Mouse (Mus musculus): ENCODE measurements around the gene Slc4a1.
A peak's percentile ranks its signal among the peaks of the same experiment; 100 is the strongest.

Slc4a1 gene

DNA sequence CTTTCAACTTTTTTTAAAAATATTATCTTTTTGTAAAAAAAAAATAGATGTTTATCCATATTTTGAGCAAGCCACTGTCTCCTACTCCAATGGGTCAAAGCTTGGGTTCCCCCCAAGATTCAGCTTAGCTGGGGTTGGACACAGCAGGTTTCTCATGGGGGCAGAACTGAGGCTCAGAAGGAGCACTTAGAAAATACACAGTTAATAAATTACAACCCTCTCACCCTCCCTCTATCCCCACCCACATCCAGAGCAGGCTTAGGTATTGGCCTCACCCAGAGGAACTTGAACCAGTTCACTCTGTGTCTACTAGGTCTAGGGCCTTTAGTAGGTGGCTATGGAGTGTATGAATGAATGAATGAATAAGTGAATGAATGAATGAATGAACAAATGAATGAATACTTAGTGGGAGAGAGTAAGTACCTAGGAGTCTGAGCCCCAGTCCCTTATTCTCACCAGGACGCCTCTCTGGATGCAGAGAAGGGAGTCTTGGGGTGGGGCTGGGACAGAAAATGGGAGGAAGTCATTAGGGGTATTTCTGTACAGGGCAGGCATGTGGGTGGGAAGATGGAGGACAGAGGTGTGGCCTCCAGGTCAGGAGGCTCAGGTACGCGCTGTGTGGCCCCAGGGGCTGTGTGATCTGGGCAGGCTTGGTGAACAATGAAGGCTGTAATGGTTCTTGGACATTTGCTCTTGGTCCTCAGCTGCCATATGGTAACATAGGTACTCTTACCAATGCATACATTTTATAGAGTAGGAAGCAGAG, 16.6 kb downstream of the Slc4a1 start:
- DNase-seq, result no peak

DNA sequence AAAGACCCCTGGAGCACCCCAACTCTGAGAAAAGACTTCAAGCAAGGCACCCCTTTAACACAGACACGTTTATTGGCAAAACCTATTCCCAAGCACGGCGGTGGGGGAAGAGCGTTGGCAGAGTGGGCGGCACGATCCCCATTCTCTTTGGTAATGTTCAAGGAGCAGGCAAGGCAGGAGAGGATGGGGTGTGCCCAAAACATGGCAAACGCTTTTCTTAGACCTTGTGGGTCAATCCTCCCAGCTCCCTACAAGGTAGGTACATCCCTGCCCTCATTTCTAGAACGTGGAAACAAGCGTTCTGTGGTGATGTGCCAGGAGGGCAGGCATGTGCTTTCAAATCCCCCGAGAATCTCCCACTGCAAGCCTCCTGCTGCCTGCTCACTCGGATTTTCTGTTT, 17.2 kb downstream of the Slc4a1 start:
- no peak for DNase-seq

DNA sequence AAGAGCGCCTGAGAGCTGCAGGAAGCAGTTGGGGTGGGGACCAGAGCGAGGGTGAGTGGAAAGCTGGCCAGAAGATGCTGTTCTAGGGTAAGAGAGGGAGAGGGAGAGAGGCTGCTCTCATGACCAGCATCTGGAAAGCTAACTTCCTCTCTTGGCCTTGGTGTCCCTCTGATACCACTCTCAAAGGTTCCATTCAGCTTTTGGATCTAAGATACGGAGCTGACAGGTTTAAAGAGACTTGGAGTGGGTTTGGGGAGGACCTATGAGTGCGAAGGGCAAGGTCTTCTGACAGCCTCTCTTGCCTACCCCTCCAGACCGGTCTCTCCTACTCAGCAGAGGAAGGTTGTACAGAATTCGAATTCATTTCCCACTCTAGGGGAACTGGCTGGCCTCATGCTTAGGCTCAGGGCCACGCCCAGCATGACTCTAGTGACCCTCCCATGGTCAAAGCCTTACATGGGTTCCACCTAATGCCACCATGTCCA, 17.9 kb downstream of the Slc4a1 start:
- DNase-seq, result no peak

DNA sequence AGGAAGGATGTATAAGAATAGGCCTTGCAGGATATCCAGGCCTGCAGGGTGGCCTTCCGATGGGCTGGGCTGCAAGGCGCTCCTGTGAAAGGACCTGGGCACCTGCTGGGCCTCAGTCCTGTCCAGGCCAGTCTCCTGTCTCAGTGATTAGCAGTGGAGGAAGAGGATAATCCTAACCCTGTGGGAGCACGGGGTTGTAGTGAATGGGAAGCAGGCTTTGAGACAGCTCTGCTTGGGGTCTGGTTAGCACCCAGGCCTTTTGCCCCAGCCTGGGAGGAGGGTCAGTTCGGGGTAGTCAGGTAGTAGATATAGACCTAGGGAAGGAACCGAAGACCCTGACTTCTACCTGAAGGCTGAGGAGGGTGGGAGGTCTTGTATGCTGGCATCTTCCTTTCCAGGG, 18.3 kb downstream of the Slc4a1 start:
- DNase-seq, result no peak

DNA sequence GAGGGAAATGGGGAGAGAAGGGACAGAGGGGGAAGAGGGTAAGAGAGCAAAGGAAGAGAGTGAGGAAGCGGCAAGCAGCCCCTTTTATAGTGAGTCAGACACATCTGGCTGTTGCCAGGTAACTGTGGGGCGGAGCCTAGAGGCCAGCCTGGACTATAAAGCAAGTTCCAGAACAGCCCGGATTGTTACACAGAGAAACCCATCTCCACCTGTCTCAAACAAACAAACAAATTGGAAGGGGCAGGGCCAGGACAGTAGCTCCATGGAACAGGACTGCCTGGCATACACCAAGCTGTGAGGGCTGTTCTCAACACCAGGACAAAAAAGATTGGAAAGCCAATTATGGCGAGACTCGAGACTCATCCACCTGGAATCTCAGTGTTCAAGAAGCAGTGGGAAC, 19.1 kb downstream of the Slc4a1 start:
- DNase-seq, result no peak

DNA sequence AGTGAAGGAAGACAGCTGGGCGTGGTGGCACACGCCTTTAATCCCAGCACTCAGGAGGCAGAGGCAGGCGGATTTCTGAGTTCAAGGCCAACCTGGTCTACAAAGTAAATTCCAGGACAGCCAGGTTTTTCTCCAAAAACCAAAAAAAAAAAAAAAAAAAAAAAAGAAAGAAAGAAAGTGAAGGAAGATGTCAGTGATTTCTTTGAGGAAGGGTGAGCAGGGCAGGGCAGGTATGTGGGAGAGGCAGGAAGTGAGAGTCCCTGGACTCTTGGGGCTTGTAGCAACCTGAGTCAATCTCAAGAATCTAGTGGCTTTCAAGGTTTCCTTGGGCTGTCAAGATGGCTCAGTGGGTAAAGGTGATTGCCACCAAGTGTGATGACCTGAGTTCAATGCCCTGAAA, 21.5 kb downstream of the Slc4a1 start:
- no peak for DNase-seq

DNA sequence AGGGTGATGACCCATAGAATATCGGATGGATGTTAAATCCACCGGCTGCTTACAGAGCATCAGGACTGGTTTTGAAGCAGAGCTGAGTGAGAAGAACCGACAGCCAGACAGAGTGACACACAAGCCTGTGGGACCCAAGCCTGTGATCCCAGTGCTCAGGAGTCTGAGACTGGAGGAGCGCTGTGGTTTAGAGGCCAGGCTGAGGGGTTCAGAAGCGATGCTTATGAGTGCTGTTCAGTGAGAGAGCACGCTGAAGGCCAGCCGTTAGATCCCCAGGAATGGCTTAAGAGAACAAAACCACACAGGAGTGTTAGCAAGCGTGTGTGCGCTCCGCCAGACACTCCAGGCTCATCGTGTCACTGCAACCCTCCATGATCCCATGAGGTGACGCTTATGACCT, 23.3 kb downstream of the Slc4a1 start:
- DNase-seq, result no peak

DNA sequence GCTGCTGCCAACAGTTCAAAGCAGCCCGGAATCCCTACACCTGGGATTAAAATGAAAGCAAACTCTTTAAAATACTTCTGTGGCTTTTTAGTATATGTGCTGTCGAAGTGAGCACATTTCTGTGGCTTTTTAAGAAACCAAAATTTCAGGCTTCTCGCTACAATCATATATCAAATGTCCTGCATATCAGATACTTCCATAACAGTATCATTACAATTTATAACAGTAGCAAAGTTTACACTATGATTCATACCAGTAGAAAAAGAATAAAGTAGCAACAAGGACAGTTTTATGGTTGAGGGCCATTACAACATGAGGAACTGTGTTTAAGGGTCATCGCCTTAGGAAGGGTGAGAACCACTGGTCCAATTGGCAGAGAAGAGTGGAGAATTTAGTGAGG, 24.9 kb downstream of the Slc4a1 start:
- no peak for DNase-seq

DNA sequence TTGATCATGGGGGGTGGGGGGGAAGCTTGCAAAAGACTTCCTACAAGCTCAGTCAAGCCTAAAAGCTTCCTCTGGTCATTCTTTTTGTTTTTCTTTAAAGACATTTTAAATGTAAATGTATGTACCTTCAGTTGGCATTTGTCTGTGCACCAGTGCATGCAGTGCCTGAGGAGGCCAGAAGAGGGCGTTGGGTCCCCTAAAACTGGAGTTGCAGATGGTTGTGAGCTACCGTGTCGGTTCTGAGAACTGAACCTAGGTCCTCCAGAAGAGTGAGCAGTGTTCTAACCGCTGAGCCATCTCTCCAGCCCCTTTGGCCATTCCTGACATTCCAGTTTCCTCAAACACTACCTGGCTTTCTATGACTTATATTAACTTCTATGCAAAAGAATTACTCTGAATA, 26.4 kb downstream of the Slc4a1 start:
- DNase-seq, result no peak

DNA sequence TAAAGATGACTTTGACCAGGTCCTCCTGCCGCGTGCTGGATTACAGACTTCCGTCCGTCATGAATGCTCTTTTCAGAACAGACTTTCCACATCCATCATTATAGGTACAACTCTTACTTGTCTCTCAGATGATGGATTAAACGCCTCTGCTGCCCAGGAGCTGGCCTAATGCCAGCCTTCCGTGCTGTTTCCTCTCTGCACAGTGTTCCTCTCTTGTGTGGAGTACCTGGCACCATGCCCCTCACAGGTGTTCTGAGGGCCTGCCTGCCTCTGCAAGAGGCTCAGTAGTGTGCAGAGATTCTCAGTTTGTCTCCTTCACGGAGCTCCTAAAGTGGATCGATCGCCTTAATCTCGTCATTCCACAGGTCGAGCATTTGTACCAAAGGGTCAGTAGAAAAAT, 26.8 kb downstream of the Slc4a1 start:
- DNase-seq, result peak; percentile 73

DNA sequence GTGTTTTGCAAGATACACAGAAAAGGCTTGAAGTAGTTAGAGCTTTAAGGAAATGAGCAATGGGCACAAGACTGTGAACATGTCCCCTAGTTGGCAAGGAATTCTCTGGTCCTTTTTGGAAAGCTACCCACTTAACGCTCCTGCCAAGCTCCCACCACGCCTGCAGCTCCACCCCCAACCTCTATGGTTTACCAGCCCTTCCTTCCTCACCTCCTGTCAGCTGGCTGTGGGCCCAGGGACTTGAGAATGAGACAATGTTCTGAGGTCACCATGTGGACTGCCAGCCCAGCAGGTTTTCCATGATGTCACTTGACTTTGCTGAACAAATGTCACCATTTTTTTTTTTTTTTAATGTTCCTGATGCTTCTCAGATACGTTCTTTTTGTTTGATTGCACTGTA, 27.4 kb downstream of the Slc4a1 start:
- peak; percentile 94 for DNase-seq

DNA sequence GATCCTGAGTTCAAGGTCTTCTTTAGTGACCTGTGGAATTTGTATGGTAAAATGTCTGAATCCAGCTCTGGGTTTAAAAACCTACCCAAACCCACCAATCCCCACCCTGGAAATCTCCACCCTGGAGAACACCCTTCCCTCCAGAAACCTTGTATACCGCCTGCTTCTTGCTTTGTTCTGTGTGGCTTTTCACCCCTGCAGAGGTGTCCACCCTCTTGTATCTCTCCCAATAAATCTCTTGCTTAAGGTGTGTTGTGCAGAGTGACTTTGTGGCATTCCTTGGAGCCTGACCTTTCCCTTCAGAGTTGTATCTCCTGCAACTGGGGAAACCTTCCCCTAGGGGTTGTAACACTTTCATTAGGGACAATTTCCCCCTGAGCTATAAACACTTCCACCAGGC, 28.1 kb downstream of the Slc4a1 start:
- DNase-seq, result no peak

DNA sequence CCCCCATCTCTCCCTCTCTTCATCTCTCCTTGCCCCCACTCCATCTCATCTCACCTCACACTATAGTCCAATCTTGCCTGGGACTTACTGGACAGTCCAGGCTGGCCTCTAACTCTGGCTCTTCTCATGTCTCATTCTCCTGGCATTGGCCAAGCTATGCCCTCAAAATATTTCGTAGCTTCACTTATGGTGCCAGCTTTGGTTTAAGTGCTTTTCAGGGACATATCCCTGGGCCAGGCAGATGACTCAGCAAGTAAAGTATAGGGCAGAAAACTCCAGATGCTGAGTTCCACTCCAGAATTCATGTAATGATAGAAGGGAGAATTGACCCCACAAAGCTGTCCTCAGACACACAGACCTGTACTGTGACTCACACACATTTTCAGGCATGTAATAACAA, 29.8 kb downstream of the Slc4a1 start:
- no peak for DNase-seq

DNA sequence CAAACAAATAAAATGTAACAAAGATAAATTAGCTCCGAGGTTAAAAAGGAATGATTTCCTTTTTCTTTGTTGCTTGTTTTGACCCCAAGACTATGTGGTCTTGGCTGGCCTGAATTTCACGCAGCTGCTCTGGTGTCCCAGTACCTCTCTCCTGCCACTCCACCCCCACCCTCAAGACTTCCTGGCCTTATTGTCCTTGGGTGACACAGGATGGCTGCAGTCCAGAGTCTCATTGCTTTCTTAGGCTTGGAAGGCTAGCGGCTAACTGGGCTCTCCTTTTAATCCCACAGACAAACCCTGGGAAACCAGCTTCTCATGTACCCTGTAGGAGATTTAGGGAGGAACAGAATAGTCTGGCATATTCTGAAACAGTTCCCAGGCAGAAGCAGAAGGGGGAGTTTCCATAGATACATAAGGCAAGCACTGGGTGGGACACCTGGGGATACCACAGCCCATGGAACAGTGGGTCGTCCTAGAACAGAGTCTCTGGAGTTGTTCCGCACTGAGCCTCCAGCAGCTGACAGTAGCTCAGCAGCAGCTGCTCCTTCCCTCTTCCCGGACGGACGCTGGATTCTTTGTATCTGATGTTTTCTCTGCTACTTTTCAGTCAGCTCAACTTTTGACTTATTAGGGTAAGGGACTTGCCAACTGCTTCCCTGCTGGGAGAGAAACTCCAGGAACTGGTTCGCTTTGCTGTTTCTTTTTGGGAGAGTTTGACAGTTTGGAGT, 30.9 kb downstream of the Slc4a1 start:
- peak; percentile 67 for DNase-seq

DNA sequence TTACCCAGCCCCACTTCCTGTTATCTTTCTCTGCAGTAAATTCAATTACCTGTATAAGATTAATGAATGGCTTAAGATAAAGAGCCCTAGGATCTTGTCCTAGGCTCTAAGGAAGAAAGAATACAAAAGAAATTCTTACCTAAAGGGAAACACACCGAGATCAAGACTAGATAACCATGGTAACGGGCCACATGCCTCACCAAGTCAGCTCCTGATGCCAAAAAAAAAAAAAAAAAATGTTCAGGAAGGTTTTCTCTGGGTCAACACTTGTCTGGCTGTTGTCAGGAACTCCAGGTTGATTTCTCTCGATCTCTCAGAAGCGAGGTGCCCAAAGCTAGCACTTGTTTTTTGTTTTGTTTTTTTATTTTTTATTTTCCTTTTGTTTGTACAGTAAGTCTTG, 32.0 kb downstream of the Slc4a1 start:
- DNase-seq, result no peak

DNA sequence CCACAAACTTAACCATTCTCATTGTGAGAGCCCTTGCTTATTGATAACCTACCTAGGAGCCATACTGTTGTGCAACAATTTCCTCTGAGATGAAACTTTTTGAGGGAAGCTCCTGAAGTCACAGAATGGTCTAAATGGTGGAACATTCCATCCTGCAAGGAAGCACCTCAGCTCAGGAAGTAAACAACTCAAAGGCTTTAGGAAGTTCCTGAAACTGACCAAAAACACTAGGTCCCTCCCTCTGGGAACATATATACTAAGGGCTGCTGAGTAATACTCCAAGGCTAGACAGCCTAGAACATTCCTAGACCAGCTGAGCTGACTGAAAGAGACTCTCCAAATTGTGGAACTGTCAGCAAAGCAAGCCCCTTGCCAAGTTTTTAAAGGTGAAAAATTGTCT, 32.9 kb downstream of the Slc4a1 start:
- no peak for DNase-seq

DNA sequence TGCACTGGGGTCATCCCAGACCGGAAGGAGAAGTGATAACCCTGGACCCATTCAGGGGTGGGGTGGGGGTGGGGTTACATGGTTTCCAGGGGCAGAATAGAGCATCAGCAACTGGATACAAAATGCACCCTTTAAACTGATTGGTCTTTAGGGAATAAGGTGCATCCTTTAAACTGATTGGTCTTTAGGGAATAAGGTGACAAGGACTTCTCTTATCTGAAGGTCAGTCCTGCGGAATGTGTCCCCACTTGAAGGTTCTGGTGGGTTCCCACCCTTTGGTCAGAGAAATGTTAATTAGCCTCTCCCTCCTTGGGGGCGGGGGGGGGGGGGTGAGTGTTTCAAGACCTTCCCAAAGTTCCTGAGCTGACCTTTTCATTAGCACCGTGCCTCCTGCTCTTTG, 34.2 kb downstream of the Slc4a1 start:
- DNase-seq, result no peak

DNA sequence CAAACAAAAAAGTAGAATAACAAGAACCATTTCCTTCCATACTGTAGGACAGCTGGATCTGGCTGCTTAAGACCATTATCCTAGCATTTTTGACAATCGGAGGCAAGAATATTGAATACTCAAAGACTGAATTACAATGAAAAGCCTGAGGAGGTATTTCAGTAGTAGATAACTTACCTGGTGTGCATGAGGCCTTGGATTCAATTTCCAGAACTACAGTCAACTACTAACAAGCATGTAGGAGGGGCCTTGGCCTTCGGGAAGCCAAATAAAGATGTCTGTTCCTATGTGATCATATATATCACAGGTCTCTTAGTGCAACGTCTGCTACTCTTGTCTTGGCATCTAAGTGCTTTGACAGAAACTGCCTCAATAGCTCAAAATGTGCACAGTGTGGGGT, 36.0 kb downstream of the Slc4a1 start:
- no peak for DNase-seq

DNA sequence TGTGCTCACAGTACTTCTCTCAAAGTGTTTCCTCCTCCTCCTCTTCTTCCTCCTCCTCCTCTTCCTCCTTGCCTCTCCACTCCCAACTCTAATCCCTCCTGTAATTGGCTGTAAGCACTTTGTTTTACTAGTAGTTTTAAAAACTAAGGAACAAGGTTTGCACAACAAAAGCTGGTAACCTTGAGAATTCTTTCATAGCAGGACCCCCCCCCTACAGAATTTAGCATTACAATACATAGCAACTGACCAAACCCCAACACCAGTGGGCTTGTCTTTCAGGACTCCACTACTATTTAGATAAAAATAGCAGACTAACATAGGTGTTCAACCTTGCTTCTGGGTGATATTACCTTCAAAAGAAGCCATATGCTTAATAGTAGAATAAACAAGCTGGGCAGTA, 36.5 kb downstream of the Slc4a1 start:
- no peak for DNase-seq

DNA sequence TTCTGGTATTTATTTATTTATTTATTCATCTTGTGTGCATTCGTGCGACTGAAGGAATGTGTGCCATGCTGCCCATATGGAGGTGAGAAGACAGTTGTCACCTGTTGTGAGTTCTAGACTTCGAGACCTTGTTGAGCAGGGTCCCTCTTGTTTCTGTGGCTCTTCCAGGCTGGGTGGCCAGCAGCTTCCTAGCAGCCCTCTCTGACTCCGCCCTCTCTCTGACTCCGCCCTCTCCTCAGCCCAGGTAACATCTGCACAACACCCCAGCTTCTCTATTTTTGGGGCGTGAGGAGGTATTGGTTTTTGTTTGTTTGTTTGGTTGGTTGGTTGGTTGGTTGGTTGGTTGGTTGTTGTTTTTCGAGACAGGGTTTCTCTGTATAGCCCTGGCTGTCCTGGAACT, 38.2 kb downstream of the Slc4a1 start:
- no peak for DNase-seq

DNA sequence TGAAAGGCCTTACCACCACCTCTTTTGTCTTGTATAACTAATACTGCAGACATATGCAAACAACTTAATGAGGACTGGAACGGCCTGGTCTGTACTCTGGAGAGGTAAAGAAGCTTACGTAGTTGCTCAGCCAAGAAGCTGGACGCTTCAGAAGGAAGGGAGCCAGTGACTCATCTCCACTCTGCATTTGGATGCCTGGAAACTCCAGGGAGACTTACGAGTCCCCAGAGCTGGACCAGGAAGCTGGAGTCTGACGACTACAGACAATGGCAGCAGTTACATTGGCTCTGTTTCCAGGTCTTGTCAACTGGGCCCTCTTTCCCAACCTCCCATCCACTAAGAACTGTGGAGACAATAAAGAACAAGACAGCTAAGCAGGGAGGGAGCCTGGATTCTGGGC, 38.8 kb downstream of the Slc4a1 start:
- no peak for DNase-seq

DNA sequence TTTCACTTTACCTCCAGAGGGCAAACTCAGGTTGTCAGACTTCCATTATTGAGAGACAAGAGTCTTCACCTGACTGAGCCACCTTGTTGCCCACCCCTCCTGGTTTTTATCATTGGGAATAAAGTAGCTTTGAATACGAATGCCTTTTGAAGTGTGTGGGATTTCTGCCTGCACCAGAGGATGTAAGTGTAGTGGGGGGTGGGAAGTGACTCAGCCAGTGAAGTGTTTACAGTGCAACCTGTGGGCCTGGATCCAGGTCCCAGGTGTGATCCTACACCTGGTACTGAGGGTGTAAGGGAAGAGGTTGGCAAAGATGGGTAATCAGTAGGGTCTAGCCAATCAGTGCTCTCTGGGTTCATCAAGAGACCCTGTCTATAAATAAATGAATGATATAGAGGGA, 42.5 kb downstream of the Slc4a1 start:
- DNase-seq, result no peak

DNA sequence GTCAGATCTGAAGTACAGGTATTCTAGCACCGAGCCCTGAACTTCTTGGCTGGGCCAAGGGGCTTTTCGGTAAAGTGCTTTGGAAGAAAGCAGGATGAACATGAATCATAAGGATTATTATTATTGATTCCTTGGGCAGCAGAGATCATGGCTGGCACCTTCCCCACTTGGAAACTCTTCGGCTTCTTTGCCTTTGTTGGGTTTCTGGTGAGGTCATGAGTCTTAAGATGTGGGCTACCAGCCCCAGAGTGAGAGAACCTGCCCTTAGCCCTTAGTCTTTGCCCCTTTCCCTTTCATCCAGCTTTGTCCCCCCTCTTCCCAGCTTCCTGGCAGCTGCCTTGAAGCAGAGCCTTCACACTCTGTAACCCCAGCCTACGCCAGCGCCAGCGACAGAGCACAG, 44.1 kb downstream of the Slc4a1 start:
- no peak for DNase-seq

DNA sequence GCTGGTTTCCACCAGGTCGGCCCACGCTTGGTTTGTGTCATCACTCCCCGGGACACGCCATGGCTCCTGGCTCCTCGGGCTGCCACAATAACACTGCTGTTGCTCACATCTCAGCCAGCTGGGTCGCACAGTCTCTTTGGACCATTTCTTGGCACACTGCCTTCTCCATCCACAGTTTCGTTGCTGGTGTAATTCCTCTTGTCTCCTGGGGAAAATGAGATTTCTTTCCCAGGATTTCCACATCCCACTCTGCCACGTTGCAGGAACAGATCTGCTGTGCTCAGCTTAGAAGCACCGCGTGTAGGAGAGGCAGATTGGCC, 45.4 kb downstream of the Slc4a1 start:
- peak; percentile 92 for DNase-seq

Measured in lung, postnatal 10 days (tissue).